Mouse (Mus musculus): ENCODE measurements around the gene Sun2. TPM values are rescaled to one million over a fixed set of nuclear protein-coding genes. Genes with fewer than 3 reads are reported as not detected.

Sun2 gene
- polyA plus RNA-seq, 1 experiment from 2014 or later = 8.0 TPM

GRCm38 (mm10) chr15:79753873-79754272 lies 11.5 kb upstream of the Sun2 start:
- Histone ChIP-seq H3K9me3 (no peaks in the 10 kb centered on the region), H3K36me3 (no peaks in the 10 kb centered on the region), H3K4me2 (no peak overlapping the region), H3K4me3 (no peak overlapping the region), H3K9ac (peak overlapping the region; percentile 33; the same call in 1 of the 2 replicates), H3K27ac (no peak overlapping the region), H3K4me1 (peaks cover 12% of the 10 kb centered on the region), H3K27me3 (no peaks in the 10 kb centered on the region)
- no peak for ATAC-seq (ENCODE audit: insufficient number of reproducible peaks, insufficient read depth, low FRiP score, low TSS enrichment, low read depth)
- 44% methylated on average over 4 of the region's 4 CpGs for WGBS

- Histone ChIP-seq H3K36me3 (no peaks in the 10 kb centered on the region), H3K9ac (no peak overlapping the region), H3K4me3 (no peak overlapping the region), H3K9me3 (no peaks in the 10 kb centered on the region), H3K27me3 (no peaks in the 10 kb centered on the region), H3K4me1 (peaks cover 12% of the 10 kb centered on the region), H3K4me2 (no peak overlapping the region), H3K27ac (no peak overlapping the region)
- ATAC-seq (ENCODE audit: insufficient number of reproducible peaks, insufficient read depth, low FRiP score, low TSS enrichment, low read depth) = no peak
- WGBS = 82% methylated on average over 3 of the region's 3 CpGs
Measured at GRCm38 (mm10) chr15:79753420-79753752, 11.1 kb upstream of the Sun2 start.

- H3K27me3 ChIP-seq = no peaks in the 10 kb centered on the region
- no peak overlapping the region for H3K4me3 ChIP-seq
- H3K4me1 ChIP-seq = peaks cover 12% of the 10 kb centered on the region
- no peak overlapping the region for H3K4me2 ChIP-seq
- 20% methylated on average over 11 of the region's 11 CpGs for WGBS
- H3K9ac ChIP-seq = no peak overlapping the region
- no peaks in the 10 kb centered on the region for H3K9me3 ChIP-seq
- ATAC-seq (ENCODE audit: insufficient number of reproducible peaks, insufficient read depth, low FRiP score, low TSS enrichment, low read depth) = 0 out of 2 replicates have a peak, but pooled peaks have one; percentile 23
- H3K36me3 ChIP-seq = no peaks in the 10 kb centered on the region
- no peak overlapping the region for H3K27ac ChIP-seq
Measured at GRCm38 (mm10) chr15:79752742-79753419, 10.5 kb upstream of the Sun2 start.

- Histone ChIP-seq H3K36me3 (no peaks in the 10 kb centered on the region), H3K4me3 (no peak overlapping the region), H3K9ac (0 out of 2 replicates have a peak overlapping the region, but pooled peaks have one; percentile 36), H3K9me3 (no peaks in the 10 kb centered on the region), H3K4me1 (peaks cover 9% of the 10 kb centered on the region), H3K27me3 (no peaks in the 10 kb centered on the region), H3K27ac (no peak overlapping the region), H3K4me2 (no peak overlapping the region)
- WGBS = 78% methylated on average over 17 of the region's 17 CpGs
- no peak for ATAC-seq (ENCODE audit: insufficient number of reproducible peaks, insufficient read depth, low FRiP score, low TSS enrichment, low read depth)
Measured at GRCm38 (mm10) chr15:79751772-79752171, 9.4 kb upstream of the Sun2 start.

GRCm38 (mm10) chr15:79750266-79750665 lies 7.9 kb upstream of the Sun2 start:
- Histone ChIP-seq H3K4me2 (no peak overlapping the region), H3K4me1 (peaks cover 3% of the 10 kb centered on the region; the same call in 1 of the 2 replicates), H3K27me3 (no peaks in the 10 kb centered on the region), H3K27ac (no peak overlapping the region), H3K9me3 (no peaks in the 10 kb centered on the region), H3K36me3 (no peaks in the 10 kb centered on the region), H3K9ac (no peak overlapping the region), H3K4me3 (no peak overlapping the region)
- ATAC-seq (ENCODE audit: insufficient number of reproducible peaks, insufficient read depth, low FRiP score, low TSS enrichment, low read depth) = no peak
- 88% methylated on average over 8 of the region's 8 CpGs for WGBS

GRCm38 (mm10) chr15:79749162-79749561 lies 6.8 kb upstream of the Sun2 start:
- Histone ChIP-seq H3K4me1 (peaks cover 3% of the 10 kb centered on the region; the same call in 1 of the 2 replicates), H3K9ac (no peak overlapping the region), H3K4me3 (no peak overlapping the region), H3K27ac (no peak overlapping the region), H3K27me3 (no peaks in the 10 kb centered on the region), H3K36me3 (no peaks in the 10 kb centered on the region), H3K4me2 (no peak overlapping the region), H3K9me3 (no peaks in the 10 kb centered on the region)
- WGBS = 88% methylated on average over 7 of the region's 7 CpGs
- no peak for ATAC-seq (ENCODE audit: insufficient number of reproducible peaks, insufficient read depth, low FRiP score, low TSS enrichment, low read depth)

GRCm38 (mm10) chr15:79747998-79748397 lies 5.7 kb upstream of the Sun2 start:
- no peak overlapping the region for H3K4me2 ChIP-seq
- ATAC-seq (ENCODE audit: insufficient number of reproducible peaks, insufficient read depth, low FRiP score, low TSS enrichment, low read depth) = no peak
- no peak overlapping the region for H3K9ac ChIP-seq
- 55% methylated on average over 11 of the region's 11 CpGs for WGBS
- no peaks in the 10 kb centered on the region for H3K27me3 ChIP-seq
- no peaks in the 10 kb centered on the region for H3K36me3 ChIP-seq
- no peaks in the 10 kb centered on the region for H3K9me3 ChIP-seq
- H3K4me1 ChIP-seq = peaks cover 3% of the 10 kb centered on the region; the same call in 1 of the 2 replicates
- no peak overlapping the region for H3K4me3 ChIP-seq
- no peak overlapping the region for H3K27ac ChIP-seq

GRCm38 (mm10) chr15:79745883-79746282 lies 3.5 kb upstream of the Sun2 start:
- 85% methylated on average over 5 of the region's 5 CpGs for WGBS
- H3K27ac ChIP-seq = no peak overlapping the region

GRCm38 (mm10) chr15:79745312-79745711 lies 3.0 kb upstream of the Sun2 start:
- no peaks in the 10 kb centered on the region for H3K27me3 ChIP-seq
- H3K36me3 ChIP-seq = no peaks in the 10 kb centered on the region
- no peak for ATAC-seq (ENCODE audit: insufficient number of reproducible peaks, insufficient read depth, low FRiP score, low TSS enrichment, low read depth)
- H3K4me1 ChIP-seq = peaks cover 18% of the 10 kb centered on the region
- no peak overlapping the region for H3K4me2 ChIP-seq
- WGBS = 85% methylated on average over 10 of the region's 10 CpGs
- no peaks in the 10 kb centered on the region for H3K9me3 ChIP-seq
- no peak overlapping the region for H3K4me3 ChIP-seq
- no peak overlapping the region for H3K9ac ChIP-seq
- no peak overlapping the region for H3K27ac ChIP-seq

More at GRCm38 (mm10) chr15:79745883-79746282, 3.5 kb upstream of the Sun2 start:
- Histone ChIP-seq H3K4me3 (no peak overlapping the region), H3K4me1 (peaks cover 12% of the 10 kb centered on the region), H3K9me3 (no peaks in the 10 kb centered on the region), H3K4me2 (no peak overlapping the region), H3K27me3 (no peaks in the 10 kb centered on the region), H3K9ac (no peak overlapping the region), H3K36me3 (no peaks in the 10 kb centered on the region)
- no peak for ATAC-seq (ENCODE audit: insufficient number of reproducible peaks, insufficient read depth, low FRiP score, low TSS enrichment, low read depth)

- H3K4me1 ChIP-seq = peaks cover 24% of the 10 kb centered on the region
- H3K36me3 ChIP-seq = no peaks in the 10 kb centered on the region
- H3K4me3 ChIP-seq = no peak overlapping the region
- H3K9me3 ChIP-seq = no peaks in the 10 kb centered on the region
- 81% methylated on average over 8 of the region's 8 CpGs for WGBS
- no peak for ATAC-seq (ENCODE audit: insufficient number of reproducible peaks, insufficient read depth, low FRiP score, low TSS enrichment, low read depth)
- H3K9ac ChIP-seq = no peak overlapping the region
- H3K27ac ChIP-seq = no peak overlapping the region
- no peaks in the 10 kb centered on the region for H3K27me3 ChIP-seq
- H3K4me2 ChIP-seq = no peak overlapping the region
Measured at GRCm38 (mm10) chr15:79744742-79745141, 2.4 kb upstream of the Sun2 start.

GRCm38 (mm10) chr15:79744001-79744400 lies 1.7 kb upstream of the Sun2 start:
- Histone ChIP-seq H3K27ac (no peak overlapping the region), H3K4me2 (no peak overlapping the region), H3K36me3 (peaks cover 7% of the 10 kb centered on the region), H3K4me3 (no peak overlapping the region), H3K9me3 (no peaks in the 10 kb centered on the region), H3K9ac (no peak overlapping the region), H3K4me1 (peaks cover 30% of the 10 kb centered on the region), H3K27me3 (no peaks in the 10 kb centered on the region)
- no peak for ATAC-seq (ENCODE audit: insufficient number of reproducible peaks, insufficient read depth, low FRiP score, low TSS enrichment, low read depth)
- 93% methylated on average over 11 of the region's 11 CpGs for WGBS

GRCm38 (mm10) chr15:79742706-79743023 lies 329 bp upstream of the Sun2 start:
- Histone ChIP-seq H3K9ac (peak overlapping the region; percentile 87), H3K4me1 (peaks cover 33% of the 10 kb centered on the region), H3K36me3 (peaks cover 21% of the 10 kb centered on the region), H3K27ac (peak overlapping the region; percentile 60; the same call in 1 of the 2 replicates), H3K4me2 (peak overlapping the region; percentile 73), H3K4me3 (peak overlapping the region; percentile 76), H3K9me3 (no peaks in the 10 kb centered on the region), H3K27me3 (no peaks in the 10 kb centered on the region)
- no peak for ATAC-seq (ENCODE audit: insufficient number of reproducible peaks, insufficient read depth, low FRiP score, low TSS enrichment, low read depth)
- WGBS = under 1% methylated on average over 23 of the region's 23 CpGs

Measured in embryonic facial prominence, embryonic 13.5 days (tissue).